Mouse (Mus musculus) liver, embryonic 11.5 days (tissue): ENCODE measurements at regions not wholly inside any gene's neighbourhood (a gene's known extent, or its start where the extent isn't known, plus 50 kb on each side); places are given as distances from the start of the nearest gene placed in this dataset.

Experiments used
- ATAC-seq: fragments of 200-750 bp; cut with Nextera tagmentation; replicated peaks from 2 replicates; pipeline ENCODE4 v1.8.0; 2017; ENCODE audit warnings: moderate number of reproducible peaks, mild to moderate bottlenecking, moderate TSS enrichment, moderate library complexity; ENCODE audit not compliant: low FRiP score
- DNase-seq: peaks from one replicate; pipeline ENCODE4 v3.0.0-alpha.2; 2017; ENCODE audit warnings: low spot score
- H3K27ac ChIP-seq: fragments of 300-500 bp; sonication (generic); 2 replicates; pipeline ENCODE4 v1.5.1; 2014; ENCODE audit warnings: mild to moderate bottlenecking, low read depth, low read length, control low read depth
- H3K27me3 ChIP-seq: fragments of 300-500 bp; sonication (generic); replicated peaks from 2 replicates; pipeline ENCODE4 v1.6.1; 2014; ENCODE audit warnings: low read length, mixed read lengths; ENCODE audit not compliant: control insufficient read depth, insufficient read depth
- H3K36me3 ChIP-seq: fragments of 300-500 bp; sonication (generic); 2 replicates; pipeline ENCODE4 v1.6.1; 2014; ENCODE audit warnings: mild to moderate bottlenecking, low read length, moderate library complexity, mixed read lengths; ENCODE audit not compliant: control insufficient read depth, insufficient read depth
- H3K4me1 ChIP-seq: fragments of 300-500 bp; sonication (generic); replicated peaks from 2 replicates; pipeline ENCODE4 v1.6.1; 2014; ENCODE audit warnings: low read length, mixed read lengths; ENCODE audit not compliant: control insufficient read depth, insufficient read depth
- H3K4me2 ChIP-seq: fragments of 300-500 bp; sonication (generic); 2 replicates; pipeline ENCODE4 v1.6.1; 2014; ENCODE audit warnings: mild to moderate bottlenecking, control low read depth, moderate library complexity
- H3K4me3 ChIP-seq: fragments of 300-500 bp; sonication (generic); 2 replicates; pipeline ENCODE4 v1.5.1; 2014; ENCODE audit warnings: low read depth, low read length, control low read depth
- H3K9ac ChIP-seq: fragments of 300-500 bp; sonication (generic); 2 replicates; pipeline ENCODE4 v1.6.1; 2014; ENCODE audit warnings: low read depth, low read length, control low read depth
- H3K9me3 ChIP-seq: fragments of 300-500 bp; sonication (generic); 2 replicates; pipeline ENCODE4 v1.6.1; 2016; ENCODE audit warnings: low read length, inconsistent platforms, mixed read lengths; ENCODE audit not compliant: control insufficient read depth
- WGBS: fragments of 180-500 bp; shearing (Covaris S2); extraction: QIAGEN DNeasy Blood & Tissue Kit; methylation state at CpG from one replicate; pipeline ENCODE4 v1.1.7; 2014; 5-methylcytosine and 5-hydroxymethylcytosine counted together

GRCm38 (mm10) chr9:122571001-122571400 is 176.1 kb upstream of the Topaz1 start:
- no peak overlapping the region for H3K4me3 ChIP-seq
- 0 out of 2 replicates have a peak, but pooled peaks cover 2% of the 10 kb centered on the region for H3K4me1 ChIP-seq

DNA sequence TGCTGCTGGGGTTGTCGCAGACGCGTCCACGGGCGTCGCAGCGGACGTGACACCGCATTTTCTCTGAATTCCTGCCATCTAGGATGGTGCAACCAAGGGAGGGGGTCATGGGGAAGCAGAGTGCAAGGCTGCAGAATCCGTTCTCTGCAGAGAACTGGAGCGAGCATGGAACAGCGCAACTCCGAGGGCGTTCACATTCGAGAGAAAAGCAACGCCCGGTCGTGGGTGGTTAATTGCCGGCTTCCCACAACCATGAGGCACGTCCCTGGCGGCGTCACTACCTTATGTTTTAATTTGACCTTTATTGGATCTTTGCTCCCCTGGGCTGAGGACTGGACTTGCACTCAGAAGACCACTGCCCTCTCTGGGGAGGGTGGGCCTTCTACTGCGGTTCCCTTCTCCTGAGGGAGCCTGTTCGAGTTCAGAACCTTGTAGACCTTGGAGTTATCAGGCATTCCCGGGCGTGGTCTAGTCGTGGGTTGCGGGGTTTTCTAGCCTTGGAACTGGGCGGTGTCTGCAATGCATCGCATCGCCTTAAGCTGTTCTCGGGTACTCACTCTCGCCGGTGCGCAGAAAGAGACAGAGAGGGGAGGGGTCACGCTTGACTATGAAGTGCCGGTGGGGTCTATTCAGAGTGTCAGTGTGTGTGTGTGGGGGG is 175.6 kb upstream of the Topaz1 start:
- no peaks in the 10 kb centered on the region for H3K36me3 ChIP-seq
- 0 out of 2 replicates have a peak, but pooled peaks cover 2% of the 10 kb centered on the region for H3K4me1 ChIP-seq
- H3K27me3 ChIP-seq, result peaks cover 93% of the 10 kb centered on the region
- WGBS, result 2% methylated on average over 37 of the region's 37 CpGs
- peak overlapping the region; percentile 49 for H3K4me3 ChIP-seq
- H3K27ac ChIP-seq, result no peak overlapping the region
- H3K4me2 ChIP-seq, result peak overlapping the region; percentile 72
- no peaks in the 10 kb centered on the region for H3K9me3 ChIP-seq
- no peak overlapping the region for H3K9ac ChIP-seq
- no peak for DNase-seq
- peak; percentile 10 for ATAC-seq

More at GRCm38 (mm10) chr9:122571001-122571400, 176.1 kb upstream of the Topaz1 start:
- DNase-seq (no peak), ATAC-seq (no peak)
- no peak overlapping the region for H3K4me2 ChIP-seq
- H3K9me3 ChIP-seq, result no peaks in the 10 kb centered on the region
- peaks cover 91% of the 10 kb centered on the region for H3K27me3 ChIP-seq
- H3K36me3 ChIP-seq, result no peaks in the 10 kb centered on the region
- no peak overlapping the region for H3K27ac ChIP-seq
- no peak overlapping the region for H3K9ac ChIP-seq
- WGBS, result 7% methylated on average over 10 of the region's 10 CpGs

GRCm38 (mm10) chr9:122572060-122572835 is 174.9 kb upstream of the Topaz1 start:
- ATAC-seq (peak; percentile 65), DNase-seq (peak; percentile 57)
- no peak overlapping the region for H3K9ac ChIP-seq
- no peaks in the 10 kb centered on the region for H3K36me3 ChIP-seq
- peaks cover 93% of the 10 kb centered on the region for H3K27me3 ChIP-seq
- H3K4me2 ChIP-seq, result peak overlapping the region; percentile 72
- no peak overlapping the region for H3K27ac ChIP-seq
- H3K4me3 ChIP-seq, result peak overlapping the region; percentile 49
- no peaks in the 10 kb centered on the region for H3K9me3 ChIP-seq
- WGBS, result under 1% methylated on average over 68 of the region's 68 CpGs
- 0 out of 2 replicates have a peak, but pooled peaks cover 2% of the 10 kb centered on the region for H3K4me1 ChIP-seq

DNA sequence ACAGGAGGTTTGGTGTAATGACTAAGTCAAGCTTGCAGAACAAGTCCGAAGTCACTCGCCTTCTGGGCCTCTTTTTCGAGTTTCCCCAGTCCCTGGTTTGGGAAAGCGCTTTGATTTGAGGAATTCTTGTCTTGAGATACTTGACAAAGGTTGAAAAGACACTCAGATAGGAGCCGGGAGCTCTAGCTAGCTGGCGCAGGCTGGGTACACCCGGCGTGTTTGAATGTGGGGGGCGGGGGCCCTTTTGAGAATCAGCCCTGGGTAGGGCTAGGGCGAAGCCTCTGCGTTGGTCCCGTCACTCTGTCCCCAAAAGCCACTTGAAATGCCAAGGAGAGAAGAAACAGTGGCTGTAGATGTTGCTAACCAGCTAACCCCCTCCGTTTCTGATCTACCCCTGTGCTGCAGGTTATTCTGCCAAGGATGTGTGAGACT is 174.3 kb upstream of the Topaz1 start:
- Histone ChIP-seq H3K4me1 (0 out of 2 replicates have a peak, but pooled peaks cover 2% of the 10 kb centered on the region), H3K9me3 (no peaks in the 10 kb centered on the region), H3K4me2 (peak overlapping the region; percentile 72), H3K9ac (no peak overlapping the region), H3K27me3 (peaks cover 89% of the 10 kb centered on the region), H3K4me3 (peak overlapping the region; percentile 49), H3K36me3 (no peaks in the 10 kb centered on the region), H3K27ac (no peak overlapping the region)
- WGBS, result 3% methylated on average over 13 of the region's 13 CpGs
- ATAC-seq, result no peak
- DNase-seq, result peak; percentile 35

DNA sequence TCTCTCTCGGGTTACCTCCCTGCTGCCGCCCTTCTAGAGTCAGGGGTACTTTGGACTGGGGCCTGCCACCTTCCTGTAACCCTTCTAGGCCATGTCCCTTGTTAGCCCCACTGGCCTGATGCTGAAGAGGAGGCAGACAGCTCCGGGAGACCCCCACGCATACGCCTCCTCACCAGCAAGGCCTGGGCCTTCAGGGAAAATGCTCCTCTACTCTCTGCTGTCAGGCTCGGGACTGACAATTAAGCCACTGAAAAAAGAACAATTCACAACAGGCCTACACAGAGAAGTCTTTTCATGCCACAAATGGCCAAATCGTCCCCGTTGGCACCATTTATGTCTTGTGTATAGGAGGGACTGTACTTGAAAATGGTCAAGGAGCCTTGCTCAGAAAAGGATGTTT is 161.9 kb upstream of the Topaz1 start:
- no peaks in the 10 kb centered on the region for H3K4me1 ChIP-seq
- DNase-seq (no peak), ATAC-seq (no peak)
- no peak overlapping the region for H3K4me3 ChIP-seq
- H3K27ac ChIP-seq, result no peak overlapping the region
- H3K27me3 ChIP-seq, result no peaks in the 10 kb centered on the region; the same call in none of the 2 replicates
- no peak overlapping the region for H3K4me2 ChIP-seq
- H3K9me3 ChIP-seq, result no peaks in the 10 kb centered on the region
- 76% methylated on average over 8 of the region's 8 CpGs for WGBS
- no peak overlapping the region for H3K9ac ChIP-seq
- no peaks in the 10 kb centered on the region for H3K36me3 ChIP-seq

GRCm38 (mm10) chr9:122586421-122586820 is 160.7 kb upstream of the Topaz1 start:
- Histone ChIP-seq H3K4me3 (no peak overlapping the region), H3K4me1 (no peaks in the 10 kb centered on the region), H3K27ac (no peak overlapping the region), H3K9ac (no peak overlapping the region), H3K36me3 (no peaks in the 10 kb centered on the region), H3K9me3 (no peaks in the 10 kb centered on the region), H3K27me3 (no peaks in the 10 kb centered on the region; the same call in none of the 2 replicates), H3K4me2 (no peak overlapping the region)
- no peak for DNase-seq
- no peak for ATAC-seq
- 75% methylated on average over 6 of the region's 6 CpGs for WGBS

- WGBS, result 70% methylated on average over 5 of the region's 5 CpGs
- Histone ChIP-seq H3K9me3 (no peaks in the 10 kb centered on the region), H3K9ac (no peak overlapping the region), H3K36me3 (no peaks in the 10 kb centered on the region), H3K4me1 (no peaks in the 10 kb centered on the region), H3K27ac (no peak overlapping the region), H3K4me2 (no peak overlapping the region), H3K4me3 (no peak overlapping the region), H3K27me3 (no peaks in the 10 kb centered on the region; the same call in none of the 2 replicates)
- DNase-seq (no peak), ATAC-seq (no peak)
Measured at GRCm38 (mm10) chr9:122586986-122587385, 160.2 kb upstream of the Topaz1 start.

DNA sequence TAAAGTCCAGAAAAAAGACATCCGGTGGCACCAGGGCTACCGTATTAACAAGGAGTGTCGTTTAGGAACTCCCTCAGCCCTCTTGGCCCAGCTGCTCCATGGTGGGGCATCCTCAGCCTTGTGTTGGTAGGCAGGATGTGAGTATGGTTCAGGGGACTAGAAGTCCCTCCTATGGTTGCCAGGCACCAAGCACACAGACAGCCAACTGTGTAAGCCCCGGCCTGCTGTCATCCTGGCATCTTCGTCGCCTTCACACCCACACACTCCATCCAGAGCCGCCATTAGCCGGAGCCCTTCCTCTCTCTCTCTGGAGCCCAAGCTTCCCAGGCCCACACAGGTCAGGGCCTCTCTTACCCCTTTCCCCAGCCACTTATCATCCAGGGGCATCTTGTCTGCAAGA is 158.9 kb upstream of the Topaz1 start:
- 77% methylated on average over 8 of the region's 8 CpGs for WGBS
- H3K27ac ChIP-seq, result no peak overlapping the region
- no peak overlapping the region for H3K9ac ChIP-seq
- no peak overlapping the region for H3K4me2 ChIP-seq
- no peaks in the 10 kb centered on the region for H3K36me3 ChIP-seq
- peaks cover 2% of the 10 kb centered on the region; the same call in 1 of the 2 replicates for H3K27me3 ChIP-seq
- ATAC-seq (no peak), DNase-seq (no peak)
- no peaks in the 10 kb centered on the region for H3K9me3 ChIP-seq
- H3K4me3 ChIP-seq, result no peak overlapping the region
- H3K4me1 ChIP-seq, result no peaks in the 10 kb centered on the region
